Mouse (Mus musculus): ENCODE data around the gene Sf3a2.

- TF ChIP-seq CEBPB (IDR thresholded peaks at IDR 0.05; ENCODE audit: insufficient read depth, poor library complexity, severe bottlenecking) (no peak), MYOG (IDR thresholded peaks at IDR 0.05; ENCODE audit: control insufficient read depth in 1 of 3, insufficient read depth in 1 of 3, insufficient read length in 2 of 3, low read depth in 2 of 3) (no peak)
Observed at GRCm38 (mm10) chr10:80776358-80776869, 21.6 kb upstream of the Sf3a2 start.
